Mouse (Mus musculus): Measurements from ENCODE around the gene Ddb1.

- TF ChIP-seq UBTF (IDR thresholded peaks at IDR 0.05; ENCODE audit: low read depth, low read length) (no peak), CTCF (conservative IDR thresholded peaks at IDR 0.05 in 1 of 2, IDR thresholded peaks at IDR 0.05 in 1 of 2; ENCODE audit: low read depth in 2 of 2, low read length in 2 of 2) (no peak), MAZ (IDR thresholded peaks at IDR 0.05; ENCODE audit: low read depth, low read length) (no peak), POLR2A (IDR thresholded peaks at IDR 0.05; ENCODE audit: low read depth, low read length) (no peak)
Observed at GRCm38 (mm10) chr19:10590301-10590700, 14.8 kb upstream of the Ddb1 start.

Data from CH12.LX (cell line).